Mouse (Mus musculus): ENCODE results near the gene Lax1.

DNA sequence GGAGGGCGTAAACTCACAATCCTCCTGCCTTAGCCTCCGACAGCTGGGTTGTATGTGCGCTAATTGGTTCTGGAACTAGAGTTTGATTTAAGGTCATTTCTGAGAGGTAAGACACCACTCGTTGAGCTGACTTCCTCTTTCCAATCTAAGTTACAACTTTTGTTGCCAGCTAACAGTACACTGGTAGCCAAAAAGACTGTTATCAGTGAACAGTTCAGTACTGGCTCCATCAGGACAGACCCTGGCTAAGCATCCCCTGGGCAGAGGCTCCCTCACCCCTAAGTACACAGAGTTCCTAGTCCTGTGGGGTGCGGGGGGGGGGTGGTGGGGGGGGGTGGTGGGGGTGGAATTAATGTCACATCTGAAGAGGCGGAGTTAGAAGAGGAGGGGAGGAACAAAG, 21.0 kb upstream of the Lax1 start:
- no peak for TF ChIP-seq HCFC1 (IDR thresholded peaks at IDR 0.05; ENCODE audit: borderline replicate concordance, insufficient read depth, low read length)
- TF ChIP-seq ZNF384 (IDR thresholded peaks at IDR 0.05; ENCODE audit: low read depth, low read length) = no peak

All from ES-E14 (cell line).